Mouse (Mus musculus): ENCODE measurements around the gene Ceacam16. TPM values are rescaled to one million over a fixed set of nuclear protein-coding genes. Genes with fewer than 3 reads are reported as not detected.

The Ceacam16 gene
- polyA plus RNA-seq, 1 experiment from 2014 or later = not detected

DNA sequence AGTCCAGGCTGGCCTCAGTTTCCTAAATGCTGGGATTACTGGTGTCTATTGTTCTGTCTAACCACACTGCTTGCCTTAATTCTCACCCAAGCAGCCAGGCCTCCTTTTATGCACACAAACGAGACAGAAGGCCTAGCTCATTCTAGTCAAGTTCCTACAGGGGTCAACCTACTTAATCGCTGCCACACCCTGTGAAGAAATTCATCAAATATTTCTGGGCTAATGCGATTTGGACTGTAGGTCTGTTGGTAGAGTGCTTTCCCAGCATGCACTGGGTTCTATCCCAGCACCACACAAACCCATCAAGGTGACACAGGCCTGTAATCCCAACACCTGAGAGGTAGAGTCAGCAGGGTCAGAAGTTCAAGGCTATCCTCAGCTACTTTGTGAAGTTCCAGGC is 31.4 kb downstream of the Ceacam16 start:
- Histone ChIP-seq H3K27me3 (ENCODE audit: control insufficient read depth, insufficient read depth, low read length) (0 out of 2 replicates have a peak, but pooled peaks cover 4% of the 10 kb centered on the region), H3K4me1 (ENCODE audit: control insufficient read depth in 2 of 2, insufficient read depth in 2 of 2, low read length in 2 of 2) (peaks cover 7 to 14% of the 10 kb centered on the region in 2 experiments), H3K27ac (replicated peaks in 1 of 2; ENCODE audit: control insufficient read depth in 1 of 2, insufficient read depth in 1 of 2, low read depth in 2 of 2, low read length in 2 of 2) (no peak overlapping the region), H3K36me3 (ENCODE audit: control insufficient read depth, insufficient read depth, low read length) (no peaks in the 10 kb centered on the region), H3K4me2 (ENCODE audit: low read length) (no peak overlapping the region), H3K9ac (ENCODE audit: low read length) (no peak overlapping the region), H3K4me3 (ENCODE audit: control insufficient read depth in 1 of 2, insufficient read depth in 1 of 2, low read depth in 1 of 2, low read length in 2 of 2) (no peak overlapping the region), H3K9me3 (ENCODE audit: control insufficient read depth, low read length) (no peaks in the 10 kb centered on the region)
- ATAC-seq (ENCODE audit: insufficient number of reproducible peaks, insufficient read depth, low FRiP score, low read depth) = no peak
- WGBS = 79% methylated on average over 3 of the region's 3 CpGs

DNA sequence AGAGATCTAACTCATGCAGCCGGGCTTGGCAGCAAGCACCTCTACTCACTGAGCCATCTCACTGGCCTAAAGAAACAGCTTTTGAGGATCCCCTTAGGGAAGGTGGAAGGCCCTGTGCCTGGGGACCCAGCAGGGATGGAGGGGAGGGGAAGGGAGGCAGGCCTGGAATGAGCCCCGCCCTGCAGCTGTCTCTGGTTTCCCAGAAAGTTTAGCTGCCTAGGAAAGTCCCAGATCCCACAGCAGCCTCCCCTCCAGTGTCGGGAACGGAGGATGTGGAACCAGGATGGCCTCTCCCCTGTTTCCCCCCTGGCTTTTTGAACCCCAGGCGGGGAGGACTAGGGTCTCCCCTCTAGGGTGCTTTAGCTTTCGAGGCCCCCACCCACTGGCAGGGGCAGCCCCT is 34.3 kb downstream of the Ceacam16 start:
- Histone ChIP-seq H3K27me3 (ENCODE audit: control insufficient read depth, insufficient read depth, low read length) (peaks cover 15% of the 10 kb centered on the region), H3K36me3 (ENCODE audit: control insufficient read depth, insufficient read depth, low read length) (no peaks in the 10 kb centered on the region), H3K4me1 (ENCODE audit: control insufficient read depth in 2 of 2, insufficient read depth in 2 of 2, low read length in 2 of 2) (peaks cover 20 to 39% of the 10 kb centered on the region in 2 experiments), H3K27ac (replicated peaks in 1 of 2; ENCODE audit: control insufficient read depth in 1 of 2, insufficient read depth in 1 of 2, low read depth in 2 of 2, low read length in 2 of 2) (no peak overlapping the region), H3K9me3 (ENCODE audit: control insufficient read depth, low read length) (no peaks in the 10 kb centered on the region), H3K4me2 (ENCODE audit: low read length) (no peak overlapping the region), H3K9ac (ENCODE audit: low read length) (no peak overlapping the region), H3K4me3 (ENCODE audit: control insufficient read depth in 1 of 2, insufficient read depth in 1 of 2, low read depth in 1 of 2, low read length in 2 of 2) (no peak overlapping the region)
- 45% methylated on average over 6 of the region's 6 CpGs for WGBS
- no peak for ATAC-seq (ENCODE audit: insufficient number of reproducible peaks, insufficient read depth, low FRiP score, low read depth)

DNA sequence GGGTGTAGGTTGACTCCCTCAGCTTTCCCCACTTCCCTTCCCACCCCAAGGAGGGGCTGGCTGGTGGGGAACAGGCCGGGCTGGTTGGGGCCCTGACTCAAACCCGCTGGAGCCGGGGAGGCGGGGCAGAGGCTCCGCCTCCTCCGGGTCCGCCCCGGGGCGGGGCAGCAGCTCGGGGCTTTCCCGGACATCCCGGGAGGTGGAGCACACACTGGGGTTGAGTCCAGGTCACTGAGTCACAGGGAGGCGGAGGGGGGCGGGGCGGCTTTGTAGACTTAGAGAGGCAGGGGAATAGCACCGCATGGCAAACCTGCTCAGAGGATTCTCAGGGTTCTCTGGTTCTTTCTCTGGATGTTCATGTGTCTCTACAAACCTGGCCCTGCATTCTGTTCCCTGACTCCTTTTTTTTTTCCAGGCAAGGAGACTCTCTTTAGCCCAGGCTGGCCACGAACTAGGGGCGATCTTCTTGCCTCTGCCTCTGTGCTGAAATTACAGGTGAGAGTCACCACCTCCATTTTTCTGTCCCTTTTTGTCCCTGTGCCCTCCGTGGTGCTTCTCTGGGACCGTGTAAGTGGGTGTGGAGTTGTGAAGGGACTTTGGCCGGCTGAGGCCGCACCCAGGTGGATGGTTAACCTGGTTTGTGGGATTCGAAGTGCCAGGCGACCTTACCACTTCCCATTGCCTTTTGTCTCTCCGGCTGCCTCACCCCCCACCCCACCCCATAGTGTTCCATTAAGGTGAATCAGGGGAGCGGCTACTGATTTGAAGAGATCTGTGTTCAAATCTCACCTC is 36.7 kb downstream of the Ceacam16 start:
- Histone ChIP-seq H3K4me3 (ENCODE audit: control insufficient read depth in 1 of 2, insufficient read depth in 1 of 2, low read depth in 1 of 2, low read length in 2 of 2) (no peak overlapping the region), H3K27ac (replicated peaks in 1 of 2; ENCODE audit: control insufficient read depth in 1 of 2, insufficient read depth in 1 of 2, low read depth in 2 of 2, low read length in 2 of 2) (peak overlapping the region in 1 of 2 experiments; percentile 58; a peak in 2 of 4 replicates), H3K9ac (ENCODE audit: low read length) (no peak overlapping the region), H3K9me3 (ENCODE audit: control insufficient read depth, low read length) (no peaks in the 10 kb centered on the region), H3K4me2 (ENCODE audit: low read length) (peak overlapping the region; percentile 36), H3K36me3 (ENCODE audit: control insufficient read depth, insufficient read depth, low read length) (no peaks in the 10 kb centered on the region), H3K4me1 (ENCODE audit: control insufficient read depth in 2 of 2, insufficient read depth in 2 of 2, low read length in 2 of 2) (peaks cover 13 to 27% of the 10 kb centered on the region in 2 experiments), H3K27me3 (ENCODE audit: control insufficient read depth, insufficient read depth, low read length) (peaks cover 22% of the 10 kb centered on the region)
- WGBS = 23% methylated on average over 26 of the region's 26 CpGs
- ATAC-seq (ENCODE audit: insufficient number of reproducible peaks, insufficient read depth, low FRiP score, low read depth) = peak; percentile 71

DNA sequence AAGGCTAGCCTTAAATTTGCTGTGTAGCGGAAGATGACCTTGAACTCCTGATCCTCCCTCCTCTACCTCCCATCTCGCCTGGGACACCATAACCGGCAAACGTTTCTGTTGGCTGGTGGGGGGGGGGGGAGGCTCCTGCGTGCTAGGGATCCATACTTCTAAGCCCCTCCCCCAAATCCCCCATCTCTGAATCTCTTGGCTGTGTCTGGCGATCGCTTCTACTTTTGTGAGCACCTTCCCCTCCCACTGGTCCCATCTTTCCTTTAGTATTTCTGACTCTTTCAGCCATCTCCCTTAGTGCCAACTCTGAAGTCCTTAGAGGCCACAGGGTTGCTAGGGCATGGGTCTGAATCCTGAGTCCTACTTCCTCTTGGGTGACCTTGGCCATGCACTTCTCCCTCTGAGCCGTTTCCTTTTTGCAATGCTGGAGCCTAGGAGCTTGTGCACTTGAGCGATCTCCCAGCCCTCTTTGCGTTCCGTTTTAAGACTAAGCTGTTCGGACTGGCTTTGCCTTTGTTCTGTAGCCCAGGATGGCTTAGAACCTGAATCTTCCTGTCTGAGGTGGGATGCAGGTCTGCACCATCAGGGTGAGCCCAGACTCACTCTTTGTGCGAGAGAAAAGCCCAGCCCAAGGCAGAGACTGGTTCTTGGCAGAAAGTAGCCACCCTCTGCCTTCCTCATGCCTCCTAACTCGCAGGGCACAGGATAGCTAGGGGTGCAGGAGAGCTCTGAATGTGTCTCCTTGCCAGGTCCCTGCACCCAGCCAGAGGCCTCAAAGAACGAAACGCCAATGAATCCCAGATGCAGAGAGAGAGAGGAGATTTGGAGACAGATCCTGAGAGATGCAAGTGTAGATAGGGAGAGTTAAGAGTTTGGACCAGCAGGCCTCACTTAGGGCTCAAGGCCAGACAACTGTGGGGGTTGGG is 37.6 kb downstream of the Ceacam16 start:
- no peaks in the 10 kb centered on the region for H3K36me3 ChIP-seq (ENCODE audit: control insufficient read depth, insufficient read depth, low read length)
- H3K27me3 ChIP-seq (ENCODE audit: control insufficient read depth, insufficient read depth, low read length) = peaks cover 22% of the 10 kb centered on the region
- no peaks in the 10 kb centered on the region for H3K9me3 ChIP-seq (ENCODE audit: control insufficient read depth, low read length)
- no peak overlapping the region for H3K9ac ChIP-seq (ENCODE audit: low read length)
- ATAC-seq (ENCODE audit: insufficient number of reproducible peaks, insufficient read depth, low FRiP score, low read depth) = no peak
- no peak overlapping the region for H3K4me3 ChIP-seq (ENCODE audit: control insufficient read depth in 1 of 2, insufficient read depth in 1 of 2, low read depth in 1 of 2, low read length in 2 of 2)
- peaks cover 13 to 27% of the 10 kb centered on the region in 2 experiments for H3K4me1 ChIP-seq (ENCODE audit: control insufficient read depth in 2 of 2, insufficient read depth in 2 of 2, low read length in 2 of 2)
- H3K4me2 ChIP-seq (ENCODE audit: low read length) = peak overlapping the region; percentile 87
- 22% methylated on average over 16 of the region's 16 CpGs for WGBS
- peak overlapping the region; percentile 33 to 58 for H3K27ac ChIP-seq (replicated peaks in 1 of 2; ENCODE audit: control insufficient read depth in 1 of 2, insufficient read depth in 1 of 2, low read depth in 2 of 2, low read length in 2 of 2)

DNA sequence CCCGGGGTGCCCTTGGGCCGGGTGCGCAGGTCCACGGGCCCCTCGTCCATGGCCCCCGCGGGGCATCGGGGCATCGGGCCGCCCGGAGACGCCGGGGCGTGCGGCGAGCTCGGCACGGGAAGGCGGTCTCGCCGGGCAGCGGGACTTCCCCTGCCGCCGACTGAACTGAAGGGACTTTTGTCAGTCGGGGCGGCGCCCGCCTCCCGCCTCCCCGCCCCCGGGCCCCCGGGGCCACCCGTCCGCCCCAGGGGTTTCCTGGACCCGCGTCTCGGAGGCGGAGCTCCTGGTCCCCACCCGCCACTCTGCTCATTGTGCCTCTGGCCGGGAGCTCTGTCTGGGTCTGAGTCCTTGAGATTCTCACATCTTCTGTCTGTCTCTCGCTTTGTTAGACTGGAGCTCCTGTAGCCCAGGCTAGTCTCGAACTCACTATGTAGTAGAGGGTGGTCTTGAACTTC is 38.5 kb downstream of the Ceacam16 start, which contains the start of gene Bcl3:
TSS of gene Bcl3 (minus strand) at position 167 of the 455 bp plus-strand sequence.
- H3K27me3 ChIP-seq (ENCODE audit: control insufficient read depth, insufficient read depth, low read length) = peaks cover 22% of the 10 kb centered on the region

DNA sequence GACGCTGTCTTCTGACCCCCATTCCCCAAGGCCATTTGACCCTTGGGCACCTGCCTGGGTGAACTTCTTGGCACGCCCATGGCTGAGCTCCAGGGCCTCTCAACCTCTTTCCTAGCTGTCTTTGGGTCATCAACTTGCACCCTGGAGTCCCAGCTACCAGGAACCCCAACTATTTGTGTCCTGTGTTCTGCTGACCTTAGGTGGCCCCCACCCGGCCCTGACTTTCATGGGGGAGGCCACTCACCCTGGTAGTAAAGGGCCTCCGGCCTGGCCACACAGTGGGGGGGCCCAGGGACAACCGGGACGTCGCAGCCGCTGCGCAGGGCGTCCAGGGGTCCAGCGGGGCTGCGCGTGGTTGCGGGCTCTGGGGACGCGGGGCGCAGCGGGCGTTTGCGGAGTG is 38.9 kb downstream of the Ceacam16 start:
- Histone ChIP-seq H3K9me3 (ENCODE audit: control insufficient read depth, low read length) (no peaks in the 10 kb centered on the region), H3K4me2 (ENCODE audit: low read length) (peak overlapping the region; percentile 87), H3K4me3 (ENCODE audit: control insufficient read depth in 1 of 2, insufficient read depth in 1 of 2, low read depth in 1 of 2, low read length in 2 of 2) (peak overlapping the region; percentile 53 to 55), H3K27me3 (ENCODE audit: control insufficient read depth, insufficient read depth, low read length) (peaks cover 22% of the 10 kb centered on the region), H3K9ac (ENCODE audit: low read length) (peak overlapping the region; percentile 78), H3K4me1 (ENCODE audit: control insufficient read depth in 2 of 2, insufficient read depth in 2 of 2, low read length in 2 of 2) (peaks cover 14 to 33% of the 10 kb centered on the region in 2 experiments), H3K27ac (replicated peaks in 1 of 2; ENCODE audit: control insufficient read depth in 1 of 2, insufficient read depth in 1 of 2, low read depth in 2 of 2, low read length in 2 of 2) (0 out of 4 replicates have a peak overlapping the region, but pooled peaks of 1 of the 2 experiments have one; percentile 28), H3K36me3 (ENCODE audit: control insufficient read depth, insufficient read depth, low read length) (no peaks in the 10 kb centered on the region)
- 6% methylated on average over 20 of the region's 20 CpGs for WGBS
- ATAC-seq (ENCODE audit: insufficient number of reproducible peaks, insufficient read depth, low FRiP score, low read depth) = no peak

More for the DNA sequence above, 38.5 kb downstream of the Ceacam16 start, which contains the start of gene Bcl3:
- no peaks in the 10 kb centered on the region for H3K36me3 ChIP-seq (ENCODE audit: control insufficient read depth, insufficient read depth, low read length)
- peak within 1 kb of the TSS; percentile 53 to 55 for H3K4me3 ChIP-seq (ENCODE audit: control insufficient read depth in 1 of 2, insufficient read depth in 1 of 2, low read depth in 1 of 2, low read length in 2 of 2)
- ATAC-seq (ENCODE audit: insufficient number of reproducible peaks, insufficient read depth, low FRiP score, low read depth) = peak; percentile 7; the same call in 1 of the 2 replicates
- peaks cover 13 to 28% of the 10 kb centered on the region in 2 experiments for H3K4me1 ChIP-seq (ENCODE audit: control insufficient read depth in 2 of 2, insufficient read depth in 2 of 2, low read length in 2 of 2)
- H3K9me3 ChIP-seq (ENCODE audit: control insufficient read depth, low read length) = no peaks in the 10 kb centered on the region
- H3K4me2 ChIP-seq (ENCODE audit: low read length) = peak within 1 kb of the TSS; percentile 87
- peak within 1 kb of the TSS; percentile 33 to 58 for H3K27ac ChIP-seq (replicated peaks in 1 of 2; ENCODE audit: control insufficient read depth in 1 of 2, insufficient read depth in 1 of 2, low read depth in 2 of 2, low read length in 2 of 2)
- under 1% methylated on average over 32 of the region's 42 CpGs for WGBS
- peak within 1 kb of the TSS; percentile 78 for H3K9ac ChIP-seq (ENCODE audit: low read length)

DNA sequence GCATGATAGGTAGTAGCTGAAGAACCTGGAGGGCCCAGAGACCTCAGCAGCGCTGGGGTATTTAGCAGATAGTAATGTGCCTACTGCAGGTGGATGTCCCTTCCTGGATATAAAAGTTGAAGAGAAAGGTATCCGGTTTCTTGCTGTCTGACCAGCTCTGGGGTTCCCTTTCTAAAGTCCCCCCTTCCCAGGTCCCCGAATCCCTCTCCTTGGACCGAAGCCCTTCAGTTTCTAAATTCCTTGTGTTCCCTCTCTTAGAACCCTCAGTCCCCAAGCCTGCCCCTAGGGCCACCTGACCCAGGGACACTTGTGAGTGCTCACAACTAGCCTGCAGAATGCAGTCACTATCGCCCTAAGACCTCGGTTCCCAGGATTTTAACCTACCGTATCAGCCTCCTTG is 39.5 kb downstream of the Ceacam16 start:
- H3K9ac ChIP-seq (ENCODE audit: low read length) = no peak overlapping the region
- H3K36me3 ChIP-seq (ENCODE audit: control insufficient read depth, insufficient read depth, low read length) = no peaks in the 10 kb centered on the region
- H3K4me1 ChIP-seq (ENCODE audit: control insufficient read depth in 2 of 2, insufficient read depth in 2 of 2, low read length in 2 of 2) = peaks cover 16 to 38% of the 10 kb centered on the region in 2 experiments
- H3K4me3 ChIP-seq (ENCODE audit: control insufficient read depth in 1 of 2, insufficient read depth in 1 of 2, low read depth in 1 of 2, low read length in 2 of 2) = no peak overlapping the region
- peak overlapping the region; percentile 87; the same call in 1 of the 2 replicates for H3K4me2 ChIP-seq (ENCODE audit: low read length)
- no peak for ATAC-seq (ENCODE audit: insufficient number of reproducible peaks, insufficient read depth, low FRiP score, low read depth)
- no peaks in the 10 kb centered on the region for H3K9me3 ChIP-seq (ENCODE audit: control insufficient read depth, low read length)
- WGBS = 67% methylated on average over 7 of the region's 7 CpGs
- peaks cover 22% of the 10 kb centered on the region for H3K27me3 ChIP-seq (ENCODE audit: control insufficient read depth, insufficient read depth, low read length)
- no peak overlapping the region for H3K27ac ChIP-seq (replicated peaks in 1 of 2; ENCODE audit: control insufficient read depth in 1 of 2, insufficient read depth in 1 of 2, low read depth in 2 of 2, low read length in 2 of 2)
